Mouse (Mus musculus): ENCODE results near the gene Alb. TPM values are rescaled to one million over a fixed set of nuclear protein-coding genes. Genes with fewer than 3 reads are reported as not detected.

Gene Alb
- polyA plus RNA-seq, 1 experiment from 2014 or later, result not detected

- Histone ChIP-seq H3K27me3 (replicated peaks; ENCODE audit: control insufficient read depth, insufficient read depth, low read length) (no peaks in the 10 kb centered on the region), H3K9ac (ENCODE audit: low read length) (no peak overlapping the region), H3K4me3 (ENCODE audit: low read depth, low read length) (no peak overlapping the region), H3K36me3 (ENCODE audit: control insufficient read depth, insufficient read depth, low read length) (no peaks in the 10 kb centered on the region), H3K9me3 (replicated peaks; ENCODE audit: control insufficient read depth, low read length) (no peaks in the 10 kb centered on the region), H3K27ac (ENCODE audit: low read depth, low read length) (no peak overlapping the region), H3K4me2 (ENCODE audit: low read length) (no peak overlapping the region), H3K4me1 (ENCODE audit: control insufficient read depth, insufficient read depth, low read length) (no peaks in the 10 kb centered on the region)
- 74% methylated on average over 7 of the region's 7 CpGs for WGBS
- no peak for ATAC-seq
- no peak for DNase-seq (ENCODE audit: low spot score)
These were observed 16.8 kb downstream of the Alb start for GRCm38 (mm10) chr5:90477308-90478140.

- no peak overlapping the region for H3K4me2 ChIP-seq (ENCODE audit: low read length)
- H3K9ac ChIP-seq (ENCODE audit: low read length), result no peak overlapping the region
- DNase-seq (ENCODE audit: low spot score) (no peak), ATAC-seq (no peak)
- no peaks in the 10 kb centered on the region for H3K27me3 ChIP-seq (replicated peaks; ENCODE audit: control insufficient read depth, insufficient read depth, low read length)
- 88% methylated on average over 1 of the region's 1 CpGs for WGBS
- no peak overlapping the region for H3K4me3 ChIP-seq (ENCODE audit: low read depth, low read length)
- H3K36me3 ChIP-seq (ENCODE audit: control insufficient read depth, insufficient read depth, low read length), result no peaks in the 10 kb centered on the region
- no peaks in the 10 kb centered on the region for H3K4me1 ChIP-seq (ENCODE audit: control insufficient read depth, insufficient read depth, low read length)
- no peaks in the 10 kb centered on the region for H3K9me3 ChIP-seq (replicated peaks; ENCODE audit: control insufficient read depth, low read length)
- no peak overlapping the region for H3K27ac ChIP-seq (ENCODE audit: low read depth, low read length)
These were observed 18.2 kb downstream of the Alb start for GRCm38 (mm10) chr5:90478886-90479285.

DNA sequence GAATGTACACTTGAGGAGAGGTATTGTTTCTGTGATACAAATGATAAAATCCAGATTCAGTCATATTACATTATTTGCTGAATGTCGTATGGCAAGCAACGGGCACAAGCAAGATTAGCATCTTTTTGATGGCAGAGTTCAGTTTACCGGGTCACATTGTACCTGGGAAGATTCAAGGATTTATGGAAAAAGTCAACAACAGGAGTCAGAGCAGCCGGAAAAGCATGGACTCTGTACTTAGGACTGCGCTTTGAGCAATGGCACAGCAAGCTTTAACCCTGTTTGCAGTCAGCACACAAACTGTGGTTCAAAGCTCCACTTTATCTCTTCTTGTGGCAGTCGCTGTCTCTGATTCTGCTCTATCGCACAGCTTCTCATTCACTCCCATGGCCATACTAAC, 24.9 kb downstream of the Alb start:
- no peak overlapping the region for H3K4me3 ChIP-seq (ENCODE audit: low read depth, low read length)
- no peak for DNase-seq (ENCODE audit: low spot score)
- no peaks in the 10 kb centered on the region for H3K27me3 ChIP-seq (replicated peaks; ENCODE audit: control insufficient read depth, insufficient read depth, low read length)
- WGBS, result 94% methylated on average over 7 of the region's 7 CpGs
- no peaks in the 10 kb centered on the region for H3K9me3 ChIP-seq (replicated peaks; ENCODE audit: control insufficient read depth, low read length)
- ATAC-seq, result no peak
- no peaks in the 10 kb centered on the region for H3K4me1 ChIP-seq (ENCODE audit: control insufficient read depth, insufficient read depth, low read length)
- H3K27ac ChIP-seq (ENCODE audit: low read depth, low read length), result no peak overlapping the region
- H3K9ac ChIP-seq (ENCODE audit: low read length), result no peak overlapping the region
- no peaks in the 10 kb centered on the region for H3K36me3 ChIP-seq (ENCODE audit: control insufficient read depth, insufficient read depth, low read length)
- no peak overlapping the region for H3K4me2 ChIP-seq (ENCODE audit: low read length)

DNA sequence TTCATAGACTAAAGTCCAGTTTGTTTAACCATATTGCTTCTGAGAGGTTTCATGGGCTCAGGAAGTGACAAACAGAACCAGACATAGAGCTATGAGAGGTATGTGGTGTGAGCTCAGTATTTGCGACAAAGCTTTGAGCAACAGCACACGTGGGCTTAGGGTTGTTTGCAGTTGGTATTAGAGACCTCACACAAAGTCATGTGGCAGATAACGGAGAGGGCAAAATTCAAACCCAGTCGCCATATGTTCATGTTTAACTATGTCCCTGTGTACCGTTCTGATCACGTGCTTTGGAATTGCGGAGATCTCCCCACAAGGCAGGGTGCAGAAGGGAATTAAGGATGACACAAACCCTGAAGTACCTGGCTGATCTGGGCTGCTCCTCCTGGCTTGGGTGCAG, 27.6 kb downstream of the Alb start:
- Histone ChIP-seq H3K4me2 (ENCODE audit: low read length) (no peak overlapping the region), H3K9ac (ENCODE audit: low read length) (no peak overlapping the region), H3K4me1 (ENCODE audit: control insufficient read depth, insufficient read depth, low read length) (no peaks in the 10 kb centered on the region), H3K36me3 (ENCODE audit: control insufficient read depth, insufficient read depth, low read length) (no peaks in the 10 kb centered on the region), H3K27me3 (replicated peaks; ENCODE audit: control insufficient read depth, insufficient read depth, low read length) (no peaks in the 10 kb centered on the region), H3K4me3 (ENCODE audit: low read depth, low read length) (no peak overlapping the region), H3K27ac (ENCODE audit: low read depth, low read length) (no peak overlapping the region), H3K9me3 (replicated peaks; ENCODE audit: control insufficient read depth, low read length) (no peaks in the 10 kb centered on the region)
- no peak for ATAC-seq
- WGBS, result 88% methylated on average over 7 of the region's 7 CpGs
- DNase-seq (ENCODE audit: low spot score), result no peak

GRCm38 (mm10) chr5:90490518-90490917, 29.8 kb downstream of the Alb start, which contains the start of gene Afp:
Afp (plus strand) TSS chr5:90490737.
- Histone ChIP-seq H3K4me3 (ENCODE audit: low read depth, low read length) (no peak within 1 kb of the TSS), H3K4me1 (ENCODE audit: control insufficient read depth, insufficient read depth, low read length) (no peaks in the 10 kb centered on the region), H3K36me3 (ENCODE audit: control insufficient read depth, insufficient read depth, low read length) (no peaks in the 10 kb centered on the region), H3K27ac (ENCODE audit: low read depth, low read length) (no peak within 1 kb of the TSS), H3K4me2 (ENCODE audit: low read length) (no peak within 1 kb of the TSS), H3K27me3 (replicated peaks; ENCODE audit: control insufficient read depth, insufficient read depth, low read length) (no peaks in the 10 kb centered on the region), H3K9ac (ENCODE audit: low read length) (no peak within 1 kb of the TSS), H3K9me3 (replicated peaks; ENCODE audit: control insufficient read depth, low read length) (no peaks in the 10 kb centered on the region)
- DNase-seq (ENCODE audit: low spot score) (no peak), ATAC-seq (no peak)
- WGBS, result 93% methylated on average over 7 of the region's 7 CpGs

GRCm38 (mm10) chr5:90492440-90492839, 31.7 kb downstream of the Alb start:
- Histone ChIP-seq H3K27me3 (replicated peaks; ENCODE audit: control insufficient read depth, insufficient read depth, low read length) (no peaks in the 10 kb centered on the region), H3K4me2 (ENCODE audit: low read length) (no peak overlapping the region), H3K9ac (ENCODE audit: low read length) (no peak overlapping the region), H3K27ac (ENCODE audit: low read depth, low read length) (no peak overlapping the region), H3K4me3 (ENCODE audit: low read depth, low read length) (no peak overlapping the region), H3K36me3 (ENCODE audit: control insufficient read depth, insufficient read depth, low read length) (no peaks in the 10 kb centered on the region), H3K9me3 (replicated peaks; ENCODE audit: control insufficient read depth, low read length) (no peaks in the 10 kb centered on the region), H3K4me1 (ENCODE audit: control insufficient read depth, insufficient read depth, low read length) (no peaks in the 10 kb centered on the region)
- WGBS, result 84% methylated on average over 9 of the region's 9 CpGs
- ATAC-seq, result no peak
- DNase-seq (ENCODE audit: low spot score), result no peak

DNA sequence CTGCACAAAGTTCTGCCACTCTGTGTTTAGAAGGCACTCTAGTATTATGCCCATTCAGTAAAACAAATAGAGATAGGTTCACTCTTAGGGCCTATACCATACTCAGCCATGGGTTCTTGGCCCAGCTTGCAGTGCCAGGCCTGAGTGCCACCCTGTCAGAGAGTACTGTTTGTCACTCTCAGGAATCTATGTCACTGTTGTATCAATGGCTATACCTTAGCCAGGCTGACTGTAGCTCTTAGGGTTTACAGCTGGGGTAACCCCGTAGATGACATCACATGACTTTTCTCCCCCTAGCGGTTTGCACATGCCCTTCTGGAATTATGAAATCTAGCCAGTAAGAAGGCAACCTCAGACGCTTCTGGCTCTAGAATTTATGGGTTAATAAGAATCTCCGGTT, 33.6 kb downstream of the Alb start:
- Histone ChIP-seq H3K9me3 (replicated peaks; ENCODE audit: control insufficient read depth, low read length) (no peaks in the 10 kb centered on the region), H3K27me3 (replicated peaks; ENCODE audit: control insufficient read depth, insufficient read depth, low read length) (no peaks in the 10 kb centered on the region), H3K4me2 (ENCODE audit: low read length) (no peak overlapping the region), H3K9ac (ENCODE audit: low read length) (no peak overlapping the region), H3K27ac (ENCODE audit: low read depth, low read length) (no peak overlapping the region), H3K4me3 (ENCODE audit: low read depth, low read length) (no peak overlapping the region), H3K4me1 (ENCODE audit: control insufficient read depth, insufficient read depth, low read length) (no peaks in the 10 kb centered on the region), H3K36me3 (ENCODE audit: control insufficient read depth, insufficient read depth, low read length) (no peaks in the 10 kb centered on the region)
- no peak for DNase-seq (ENCODE audit: low spot score)
- no peak for ATAC-seq
- WGBS, result 90% methylated on average over 4 of the region's 4 CpGs

DNA sequence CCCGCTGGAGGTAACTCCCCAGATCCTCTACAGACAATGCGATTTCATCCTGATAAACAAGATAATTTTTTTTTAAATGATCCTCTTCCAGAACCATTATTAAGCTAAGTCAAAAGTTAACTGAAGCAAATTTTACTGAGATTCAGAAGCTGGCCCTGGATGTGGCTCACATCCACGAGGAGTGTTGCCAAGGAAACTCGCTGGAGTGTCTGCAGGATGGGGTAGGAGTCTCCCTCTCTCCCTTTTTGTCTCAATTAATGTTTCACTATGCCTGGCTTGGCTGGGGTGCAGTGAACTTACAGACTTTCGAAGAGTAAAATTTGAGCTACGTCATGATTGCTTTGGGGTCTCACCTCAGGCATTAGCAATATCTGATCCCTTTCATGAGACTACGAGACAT, 38.8 kb downstream of the Alb start:
- Histone ChIP-seq H3K4me2 (ENCODE audit: low read length) (no peak overlapping the region), H3K9ac (ENCODE audit: low read length) (no peak overlapping the region), H3K27ac (ENCODE audit: low read depth, low read length) (no peak overlapping the region), H3K36me3 (ENCODE audit: control insufficient read depth, insufficient read depth, low read length) (no peaks in the 10 kb centered on the region), H3K9me3 (replicated peaks; ENCODE audit: control insufficient read depth, low read length) (no peaks in the 10 kb centered on the region), H3K27me3 (replicated peaks; ENCODE audit: control insufficient read depth, insufficient read depth, low read length) (no peaks in the 10 kb centered on the region), H3K4me1 (ENCODE audit: control insufficient read depth, insufficient read depth, low read length) (no peaks in the 10 kb centered on the region), H3K4me3 (ENCODE audit: low read depth, low read length) (no peak overlapping the region)
- ATAC-seq, result no peak
- DNase-seq (ENCODE audit: low spot score), result no peak
- 72% methylated on average over 7 of the region's 7 CpGs for WGBS

- DNase-seq (ENCODE audit: low spot score), result peak; percentile 74
- 4% methylated on average over 6 of the region's 6 CpGs for WGBS
- no peak overlapping the region for H3K4me2 ChIP-seq (ENCODE audit: low read length)
- H3K9me3 ChIP-seq (replicated peaks; ENCODE audit: control insufficient read depth, low read length), result no peaks in the 10 kb centered on the region
- no peaks in the 10 kb centered on the region for H3K27me3 ChIP-seq (replicated peaks; ENCODE audit: control insufficient read depth, insufficient read depth, low read length)
- no peak overlapping the region for H3K4me3 ChIP-seq (ENCODE audit: low read depth, low read length)
- H3K36me3 ChIP-seq (ENCODE audit: control insufficient read depth, insufficient read depth, low read length), result no peaks in the 10 kb centered on the region
- ATAC-seq, result peak; percentile 76
- H3K27ac ChIP-seq (ENCODE audit: low read depth, low read length), result no peak overlapping the region
- H3K4me1 ChIP-seq (ENCODE audit: control insufficient read depth, insufficient read depth, low read length), result no peaks in the 10 kb centered on the region
- no peak overlapping the region for H3K9ac ChIP-seq (ENCODE audit: low read length)
These were observed 40.0 kb downstream of the Alb start for GRCm38 (mm10) chr5:90500714-90501113.
